Mouse (Mus musculus) embryonic stem cell, embryonic (primary cell): Measurements from ENCODE around the gene Bbof1.

Source experiments
- CTCF ChIA-PET, 4 experiments: fragments of 300-600 bp in 2 of 4; fragments of 350-600 bp in 2 of 4; sonication (Branson Sonifier 250); formaldehyde crosslinking; loops; one replicate each; lab custom pipeline; 2022; ENCODE audit warnings: inconsistent platforms in 2 of 4; lab: Charles Lee
- POLR2A ChIA-PET, 4 experiments: fragments of 300-600 bp in 2 of 4; fragments of 350-600 bp in 2 of 4; sonication (Branson Sonifier 250); formaldehyde crosslinking; loops; one replicate each; lab custom pipeline; 2022; ENCODE audit warnings: antibody characterized with exemption in 4 of 4, inconsistent platforms in 1 of 4; lab: Charles Lee

The Bbof1 gene

GRCm38 (mm10) chr12:84396947-84397679, 11.8 kb upstream of the Bbof1 start:
- CTCF ChIA-PET: no interaction called here
- POLR2A ChIA-PET: interaction anchor here in 2 of 4 experiments (0.6 to 2.5 kb wide), 2 partner anchors 53 to 223 kb away, joined by 3 to 7 read pairs; partner anchors contain the start of genes Aldh6a1 (in 1 of the 2) and Lin52 (in 1 of the 2)

GRCm38 (mm10) chr12:84397685-84398084, 11.2 kb upstream of the Bbof1 start:
- ChIA-PET POLR2A (interaction anchor here in 1 of 4 experiments (0.6 kb wide), 1 partner anchor 222 kb away, joined by 3 read pairs; no protein-coding TSS in a partner anchor), CTCF (no interaction called here)

- ChIA-PET POLR2A (interaction anchor here in 2 of 4 experiments (1.5 to 2.1 kb wide), 2 partner anchors 11 kb away, joined by 4 to 6 read pairs; partner anchors contain the start of genes Bbof1 (in 1 of the 2) and Entpd5 (in 1 of the 2)), CTCF (no interaction called here)
Observed at GRCm38 (mm10) chr12:84398629-84399028, 10.2 kb upstream of the Bbof1 start.

GRCm38 (mm10) chr12:84399135-84399534, 9.7 kb upstream of the Bbof1 start:
- POLR2A ChIA-PET: interaction anchor here in 2 of 4 experiments (1.0 to 2.1 kb wide), 3 partner anchors 10 to 82 kb away, joined by 4 to 6 read pairs (median 6); partner anchors contain the start of genes Bbof1 (in 1 of the 2), Entpd5 (in 1 of the 2) and Zfp410 (in 1 of the 2)
- CTCF ChIA-PET: no interaction called here

GRCm38 (mm10) chr12:84399663-84400062, 9.2 kb upstream of the Bbof1 start:
- POLR2A ChIA-PET: interaction anchor here in 2 of 4 experiments (1.0 to 2.1 kb wide), 3 partner anchors 10 to 83 kb away, joined by 4 to 6 read pairs (median 6); partner anchors contain the start of genes Bbof1 (in 1 of the 2), Entpd5 (in 1 of the 2) and Zfp410 (in 1 of the 2)
- CTCF ChIA-PET: interaction anchor here in 1 of 4 experiments (0.6 kb wide), 1 partner anchor 180 kb away, joined by 5 read pairs; no protein-coding TSS in a partner anchor

GRCm38 (mm10) chr12:84400068-84400467, 8.8 kb upstream of the Bbof1 start:
- POLR2A ChIA-PET: interaction anchor here in 2 of 4 experiments (0.9 to 2.1 kb wide), 5 partner anchors 9 to 83 kb away, joined by 3 to 6 read pairs (median 4); partner anchors contain the start of genes Bbof1 (in 1 of the 2), Entpd5 (in 1 of the 2), Rnf113a2 (in 1 of the 2) and Zfp410 (in 1 of the 2)
- CTCF ChIA-PET: interaction anchor here in 1 of 4 experiments (0.6 kb wide), 1 partner anchor 179 kb away, joined by 5 read pairs; no protein-coding TSS in a partner anchor

- POLR2A ChIA-PET: interaction anchor here in 2 of 4 experiments (0.9 to 2.1 kb wide), 3 partner anchors 13 to 25 kb away, joined by 3 to 6 read pairs (median 3); partner anchors contain the start of gene Rnf113a2 (in 1 of the 2)
- CTCF ChIA-PET: interaction anchor here in 1 of 4 experiments (1.0 kb wide), 1 partner anchor 14 kb away, joined by 3 read pairs; no protein-coding TSS in a partner anchor
Observed at GRCm38 (mm10) chr12:84400653-84401052, 8.2 kb upstream of the Bbof1 start.

- CTCF ChIA-PET: interaction anchor here in 1 of 4 experiments (0.6 kb wide), 1 partner anchor 901 kb away, joined by 4 read pairs; no protein-coding TSS in a partner anchor
- POLR2A ChIA-PET: interaction anchor here in 1 of 4 experiments (0.5 kb wide), 1 partner anchor 12 kb away, joined by 4 read pairs; no protein-coding TSS in a partner anchor
Observed at GRCm38 (mm10) chr12:84402923-84403322, 5.9 kb upstream of the Bbof1 start.

GRCm38 (mm10) chr12:84404541-84404940, 4.3 kb upstream of the Bbof1 start:
- POLR2A ChIA-PET: interaction anchor here in 3 of 4 experiments (0.5 to 1.7 kb wide), 5 partner anchors 8 to 110 kb away, joined by 3 to 7 read pairs (median 5); partner anchors contain the start of genes Aldh6a1 (in 1 of the 3), Lin52 (in 1 of the 3) and Zfp410 (in 1 of the 3)

GRCm38 (mm10) chr12:84407259-84407658, 1.6 kb upstream of the Bbof1 start:
- ChIA-PET CTCF (interaction anchor here in 2 of 4 experiments (0.6 to 1.2 kb wide), 5 partner anchors 10 to 233 kb away, joined by 3 read pairs; partner anchors contain the start of genes Aldh6a1 (in 1 of the 2), Lin52 (in 1 of the 2), Rnf113a2 (in 1 of the 2) and Vrtn (in 1 of the 2)), POLR2A (interaction anchor here in 2 of 4 experiments (1.2 to 1.7 kb wide), 2 partner anchors 9 to 90 kb away, joined by 3 to 6 read pairs; partner anchors contain the start of genes Rnf113a2 (in 1 of the 2) and Zfp410 (in 1 of the 2))

More at GRCm38 (mm10) chr12:84404541-84404940, 4.3 kb upstream of the Bbof1 start:
- CTCF ChIA-PET: interaction anchor here in 3 of 4 experiments (0.6 to 0.7 kb wide), 3 partner anchors 104 to 158 kb away, joined by 3 to 6 read pairs (median 5); no protein-coding TSS in a partner anchor

GRCm38 (mm10) chr12:84407874-84408818, 725 bp upstream of the Bbof1 start:
- POLR2A ChIA-PET: interaction anchor here in 3 of 4 experiments (0.7 to 2.2 kb wide), 18 partner anchors 9 to 363 kb away, joined by 3 to 17 read pairs (median 4); partner anchors contain the start of genes Aldh6a1 (in 3 of the 3), Lin52 (in 3 of the 3), Rnf113a2 (in 3 of the 3) and Abcd4 (in 1 of the 3)
- CTCF ChIA-PET: interaction anchor here in 1 of 4 experiments (1.0 to 1.2 kb wide), 2 partner anchors 9 to 154 kb away, joined by 3 read pairs; partner anchors contain the start of gene Rnf113a2

- POLR2A ChIA-PET: interaction anchor here (0.6 to 4.7 kb wide), 40 partner anchors 8 to 1889 kb away, joined by 3 to 32 read pairs (median 3); partner anchors contain the start of genes Aldh6a1 (in 4 of the 4), Bbof1 (in 4 of the 4), Entpd5 (in 4 of the 4) and Lin52 (in 4 of the 4)
- CTCF ChIA-PET: interaction anchor here (0.5 to 1.0 kb wide), 6 partner anchors 10 to 402 kb away, joined by 3 to 11 read pairs (median 3); no protein-coding TSS in a partner anchor
Observed at GRCm38 (mm10) chr12:84416834-84417604, 8.1 kb downstream of the Bbof1 start, which contains the start of gene Rnf113a2. Gene Rnf113a2 (plus strand): TSS chr12:84417196.

- ChIA-PET POLR2A (interaction anchor here (0.6 to 4.7 kb wide), 30 partner anchors 8 to 1888 kb away, joined by 3 to 32 read pairs (median 4); partner anchors contain the start of genes Aldh6a1 (in 4 of the 4), Lin52 (in 4 of the 4), Bbof1 (in 3 of the 4) and Entpd5 (in 3 of the 4)), CTCF (interaction anchor here (0.6 to 1.0 kb wide), 5 partner anchors 10 to 402 kb away, joined by 3 to 11 read pairs (median 3); no protein-coding TSS in a partner anchor)
Observed at GRCm38 (mm10) chr12:84417605-84417922, 8.7 kb downstream of the Bbof1 start.

- ChIA-PET POLR2A (interaction anchor here in 2 of 4 experiments (1.1 to 2.1 kb wide), 2 partner anchors 18 to 27 kb away, joined by 5 to 8 read pairs; partner anchors contain the start of genes Aldh6a1 (in 1 of the 2) and Lin52 (in 1 of the 2)), CTCF (interaction anchor here in 2 of 4 experiments (0.6 to 0.7 kb wide), 3 partner anchors 12 to 1659 kb away, joined by 3 to 6 read pairs (median 5); no protein-coding TSS in a partner anchor)
Observed at GRCm38 (mm10) chr12:84423990-84424389, 15.1 kb downstream of the Bbof1 start.

- POLR2A ChIA-PET: interaction anchor here in 3 of 4 experiments (0.5 to 1.0 kb wide), 3 partner anchors 13 to 104 kb away, joined by 3 to 4 read pairs (median 3); partner anchors contain the start of genes Aldh6a1 (in 1 of the 3), Lin52 (in 1 of the 3) and Rnf113a2 (in 1 of the 3)
Observed at GRCm38 (mm10) chr12:84429825-84430224, 21.0 kb downstream of the Bbof1 start.

More at GRCm38 (mm10) chr12:84429825-84430224, 21.0 kb downstream of the Bbof1 start:
- CTCF ChIA-PET: no interaction called here
